Mouse (Mus musculus): ENCODE results near the gene Cacng2. TPM values are rescaled to one million over a fixed set of nuclear protein-coding genes. Genes with fewer than 3 reads are reported as not detected.

Cacng2 gene
- total RNA-seq (2021): 0.26 and 0.60 TPM in 2 replicates
- long read RNA-seq, experiment 1: 0 reads
- long read RNA-seq, experiment 2: 0 reads

DNA sequence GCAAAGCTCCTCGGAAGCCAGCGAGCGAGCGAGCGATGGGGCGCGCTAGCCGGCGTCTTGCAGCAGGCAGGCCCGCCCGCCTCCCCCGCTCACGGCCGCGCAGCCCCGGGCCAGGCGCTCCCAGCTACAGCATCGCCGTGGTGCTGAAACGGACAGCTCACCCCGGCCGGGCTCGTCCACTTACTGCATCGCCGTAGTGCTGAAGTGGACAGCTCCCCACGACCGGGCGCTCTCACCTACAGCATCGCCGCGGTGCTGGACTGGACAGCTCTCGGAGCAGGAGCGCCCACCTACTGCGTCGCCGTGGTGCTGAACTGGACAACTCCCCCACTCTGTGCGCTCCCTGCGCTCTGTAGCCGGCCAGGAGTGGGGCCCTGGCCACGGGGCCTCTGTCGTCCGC, at the start of gene Cacng2:
TSS of gene Cacng2 (minus strand) at position 325 of the 400 bp plus-strand sequence.
- peak; percentile 99 for DNase-seq

DNA sequence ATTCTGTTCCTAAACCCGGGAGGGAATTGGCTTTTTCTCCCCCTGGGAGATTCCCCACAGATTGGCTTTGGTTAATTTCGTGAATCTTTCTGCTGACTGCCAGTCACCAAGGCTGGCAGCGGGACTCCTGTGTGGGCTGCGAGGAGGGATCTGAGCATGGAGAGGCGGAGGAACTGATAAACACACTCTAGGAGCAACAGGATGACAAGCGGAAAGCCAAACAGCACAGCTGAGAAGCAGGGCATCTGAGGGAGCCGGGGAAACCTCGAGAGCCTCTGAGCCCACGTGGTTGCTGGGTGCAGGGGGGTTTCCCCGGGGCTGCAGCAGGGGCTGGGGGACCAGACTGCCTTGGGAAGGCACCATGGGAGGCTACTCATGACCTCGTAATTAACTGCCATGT, 49.7 kb upstream of the Cacng2 start:
- no peak for DNase-seq

DNA sequence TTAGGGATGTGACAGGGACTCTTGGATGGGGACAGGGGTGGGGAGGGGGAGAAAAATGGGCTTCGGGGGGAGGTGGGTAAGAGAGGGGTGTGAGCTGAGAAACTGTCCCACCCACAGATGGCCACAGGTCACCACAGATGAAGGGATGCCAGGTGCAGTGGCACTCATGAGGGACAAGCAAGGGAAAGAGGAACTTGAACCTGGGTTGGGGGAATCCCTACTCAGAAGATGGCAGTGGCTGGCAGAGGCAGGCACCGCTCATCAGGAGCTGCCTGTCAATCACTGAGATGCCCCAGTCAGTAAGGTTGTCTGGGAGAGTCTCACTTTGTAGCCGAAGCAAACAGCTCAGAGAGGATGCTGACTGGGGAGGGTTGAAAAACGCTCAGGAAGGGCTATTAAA, 45.5 kb upstream of the Cacng2 start:
- no peak for DNase-seq

DNA sequence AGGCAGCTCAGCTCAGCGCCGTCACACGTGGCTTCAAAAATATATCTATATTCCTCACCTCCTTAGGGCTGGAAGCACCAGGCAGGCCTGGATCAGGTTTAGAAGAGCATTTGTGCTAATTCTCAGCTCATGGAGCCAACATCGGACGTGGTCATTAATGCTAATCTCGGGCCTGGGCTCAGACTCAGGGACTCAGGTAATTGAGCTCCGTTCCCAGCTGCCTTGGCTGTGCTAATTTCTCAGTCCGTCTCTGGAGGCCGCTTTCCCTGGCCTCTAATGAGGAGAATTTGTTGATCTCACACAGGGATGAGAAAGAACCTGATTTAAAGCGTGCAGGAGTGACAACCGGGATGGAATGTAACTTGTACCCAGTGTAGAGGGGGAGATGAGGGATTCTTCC, 44.6 kb upstream of the Cacng2 start:
- DNase-seq: no peak

DNA sequence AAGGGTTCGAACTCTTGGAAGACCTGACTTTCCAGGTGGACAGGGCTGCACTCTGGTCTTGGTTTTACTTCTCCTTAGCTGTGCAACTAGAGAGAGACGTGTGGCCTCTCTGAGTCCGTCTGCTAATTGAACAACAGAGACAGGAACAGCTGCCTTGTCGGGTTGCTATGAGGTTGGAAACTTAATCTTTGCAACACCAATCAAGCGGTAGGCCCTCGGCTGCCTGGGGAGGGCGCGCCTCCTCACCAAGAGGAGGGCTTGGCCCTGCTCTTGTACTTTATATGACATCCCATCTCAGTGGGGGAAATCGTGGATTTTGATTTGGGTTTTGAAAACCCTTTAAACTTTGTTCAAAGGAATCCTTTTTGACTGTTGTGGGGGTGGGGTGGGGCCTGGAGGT, 42.1 kb upstream of the Cacng2 start:
- DNase-seq: no peak

DNA sequence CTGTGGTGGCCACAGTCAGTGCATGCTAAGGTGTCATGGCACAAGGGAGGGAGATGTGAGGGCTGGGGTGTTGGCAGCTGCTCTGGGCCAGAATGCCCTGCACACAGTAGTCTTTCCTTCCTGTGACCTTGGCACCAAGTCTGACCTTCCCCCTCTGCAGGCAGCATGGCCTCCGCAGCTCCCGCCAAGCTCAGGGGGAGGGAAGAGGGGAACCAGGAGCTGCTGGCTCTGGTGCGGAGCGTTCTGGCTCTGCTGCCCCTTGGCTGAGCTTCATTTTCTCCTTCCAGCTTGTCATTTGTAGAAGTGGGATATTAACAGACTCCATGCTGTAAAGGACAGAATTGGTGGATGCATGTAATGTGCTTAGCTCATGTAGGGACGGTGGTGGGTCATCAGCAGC, 38.5 kb upstream of the Cacng2 start:
- DNase-seq: peak; percentile 12

DNA sequence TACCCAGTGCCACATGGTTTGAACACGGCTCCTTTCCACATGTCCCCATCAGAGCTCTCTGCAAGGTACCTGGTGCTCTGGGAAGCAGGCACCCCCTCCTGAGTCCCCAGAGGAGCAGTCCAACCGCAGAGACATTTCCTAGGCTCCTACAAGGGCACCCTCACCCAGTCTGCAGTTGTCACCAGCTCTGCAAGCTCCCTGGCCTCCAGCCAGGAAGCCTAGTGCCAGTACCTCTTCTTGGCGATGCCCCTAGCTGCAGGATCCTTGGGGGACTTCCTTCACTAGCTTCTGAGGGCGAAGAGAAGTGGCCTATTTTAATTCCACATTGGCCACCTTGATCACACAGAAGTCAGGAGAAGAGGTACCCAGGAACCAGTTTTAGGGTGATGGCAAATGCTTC, 38.0 kb upstream of the Cacng2 start:
- peak; percentile 17 for DNase-seq

DNA sequence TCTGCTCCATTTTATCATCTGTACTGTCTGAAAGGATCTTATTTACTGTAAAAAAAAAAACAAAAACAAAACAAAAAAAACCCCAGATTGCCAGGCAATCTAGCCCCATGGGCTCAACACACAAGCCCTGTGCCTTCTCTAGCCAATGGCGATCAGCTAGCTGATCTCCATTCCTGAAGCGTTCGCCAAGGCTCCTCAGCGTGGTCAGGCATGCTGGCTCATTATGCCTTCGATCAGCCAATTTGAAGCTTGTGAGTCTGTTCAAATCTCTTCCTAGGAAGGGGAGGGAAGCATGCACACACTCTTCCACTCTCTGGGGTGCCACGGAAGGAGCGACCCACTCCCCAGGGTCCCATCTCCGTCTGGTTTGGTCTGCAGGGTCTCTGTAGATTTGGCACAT, 37.5 kb upstream of the Cacng2 start:
- no peak for DNase-seq

DNA sequence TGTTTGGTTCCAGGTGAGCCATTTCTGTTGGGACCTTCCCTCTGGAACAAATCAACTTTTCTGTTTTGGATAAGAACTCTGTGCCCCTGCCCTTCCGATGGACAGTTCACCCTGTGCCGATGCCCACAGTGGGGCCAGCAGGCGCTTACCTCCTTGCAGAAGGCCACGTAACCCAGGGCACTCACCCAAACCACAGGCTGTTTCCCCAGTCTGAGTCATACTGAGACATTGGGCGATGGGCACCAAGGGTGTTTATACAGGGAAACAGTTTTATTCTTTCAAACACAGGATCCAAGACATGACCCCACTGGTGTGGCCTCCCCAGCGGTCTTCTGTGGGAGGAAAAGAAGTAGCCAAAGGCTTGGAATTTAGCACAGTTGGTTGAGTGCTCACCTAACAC, 35.6 kb upstream of the Cacng2 start:
- no peak for DNase-seq

DNA sequence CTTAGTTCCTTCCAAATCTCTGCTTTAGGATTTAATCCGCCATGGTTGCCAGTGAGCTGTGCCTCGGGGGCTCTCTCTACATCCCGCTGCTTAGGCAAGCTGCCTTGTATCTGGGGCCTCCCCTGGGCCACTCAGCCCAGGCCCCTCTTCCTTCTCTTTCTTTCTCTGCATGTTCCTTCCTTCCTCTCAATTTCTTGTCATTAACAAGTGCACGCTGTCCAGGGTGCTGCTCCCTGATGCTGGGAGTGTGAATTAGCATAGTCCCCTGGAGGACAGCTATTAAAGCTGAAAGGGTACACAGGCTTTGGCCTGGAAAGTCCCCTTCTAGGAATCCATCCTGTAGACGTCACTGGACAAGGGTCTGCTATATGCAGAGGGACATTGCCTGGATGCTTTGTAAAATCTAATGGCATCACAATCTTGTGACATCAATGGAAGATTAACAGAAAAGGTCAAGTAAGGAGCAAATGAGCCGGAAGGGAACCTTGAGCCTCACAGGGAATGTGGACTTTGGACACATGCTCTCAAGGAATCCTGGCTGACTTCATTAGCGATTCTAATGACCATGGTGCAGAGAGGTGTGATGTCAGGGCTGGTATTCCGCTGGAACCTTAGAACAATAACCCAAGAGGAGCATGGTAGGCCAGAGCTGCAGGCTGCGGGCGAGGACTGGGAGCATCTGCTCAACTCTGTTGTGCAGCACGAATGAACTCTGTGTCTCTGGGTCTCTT, 33.4 kb upstream of the Cacng2 start:
- peak; percentile 36 for DNase-seq

DNA sequence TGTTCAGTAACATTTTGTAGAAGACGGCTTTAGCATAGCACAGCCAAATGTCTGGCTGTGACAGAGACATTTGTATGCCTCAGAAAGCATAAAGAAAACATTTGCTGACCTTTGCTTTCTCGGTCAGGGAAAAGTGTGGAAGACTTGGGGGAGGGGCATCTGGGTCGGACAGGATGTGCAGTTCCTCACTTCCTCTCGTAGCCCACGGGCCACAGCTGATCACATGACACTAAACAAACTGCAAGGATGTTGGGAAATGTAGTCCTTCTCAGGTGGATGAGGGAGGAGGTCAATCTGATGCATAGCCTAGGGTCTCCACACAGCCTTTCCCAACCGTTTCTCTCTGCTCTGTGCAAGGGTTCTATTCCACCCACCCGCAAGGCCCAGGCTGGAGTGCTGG, 28.7 kb upstream of the Cacng2 start:
- no peak for DNase-seq

DNA sequence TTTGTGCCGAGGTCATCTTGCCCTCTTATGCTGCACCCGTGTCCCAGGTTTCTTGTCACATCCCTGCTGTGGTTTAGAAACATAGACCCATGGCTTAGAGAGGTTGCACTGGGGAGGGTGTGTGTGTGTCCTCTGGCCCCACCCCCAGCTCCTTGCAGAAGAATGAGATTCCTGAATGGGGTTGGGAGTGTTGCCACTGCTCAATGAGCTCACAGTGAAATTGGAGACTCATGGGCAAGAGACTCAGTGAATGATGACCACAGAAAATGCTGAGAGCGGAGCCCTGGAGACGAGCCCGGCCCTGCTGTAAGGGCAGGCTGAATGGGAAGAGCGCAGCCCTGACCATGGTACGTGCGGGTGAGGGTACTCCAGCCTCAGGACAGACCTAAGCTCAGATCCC, 20.4 kb upstream of the Cacng2 start:
- no peak for DNase-seq

DNA sequence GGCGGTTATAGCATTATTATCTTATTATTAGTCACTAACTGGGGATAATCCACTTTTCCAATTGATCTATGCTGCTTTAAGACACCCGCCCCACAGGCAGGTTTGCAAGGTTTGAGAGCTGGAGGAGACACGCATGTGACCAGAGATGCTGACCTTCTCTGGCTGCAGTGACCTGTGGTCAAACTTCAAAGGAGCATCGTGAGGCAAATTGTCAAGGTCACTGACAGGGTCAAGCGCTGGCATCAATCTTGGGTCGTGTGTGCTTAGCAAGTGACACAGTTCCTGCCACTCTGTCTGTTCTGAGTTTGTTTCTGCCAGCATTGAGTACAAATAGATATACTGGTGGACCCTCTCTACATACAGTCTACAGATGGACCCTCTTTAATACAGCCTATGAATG, 14.8 kb upstream of the Cacng2 start:
- peak; percentile 13 for DNase-seq

DNA sequence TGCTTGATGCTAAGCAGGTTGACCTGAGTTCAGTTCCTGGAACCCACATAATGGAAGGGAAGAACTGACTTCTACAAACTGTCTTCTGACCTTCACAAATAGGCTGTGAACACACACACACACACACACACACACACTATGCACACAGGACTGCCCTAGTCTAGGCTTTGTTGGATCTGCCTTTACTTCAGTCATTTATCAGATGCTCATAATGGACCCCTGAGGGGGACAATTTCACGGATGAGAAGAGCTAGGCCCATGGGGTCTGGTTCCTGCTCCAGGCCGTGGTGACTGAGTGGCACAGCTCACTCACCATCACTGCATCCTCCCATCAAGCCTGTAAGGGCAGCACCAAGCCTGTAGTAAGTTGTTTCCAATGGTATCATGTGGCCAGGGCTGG, 13.6 kb upstream of the Cacng2 start:
- no peak for DNase-seq

DNA sequence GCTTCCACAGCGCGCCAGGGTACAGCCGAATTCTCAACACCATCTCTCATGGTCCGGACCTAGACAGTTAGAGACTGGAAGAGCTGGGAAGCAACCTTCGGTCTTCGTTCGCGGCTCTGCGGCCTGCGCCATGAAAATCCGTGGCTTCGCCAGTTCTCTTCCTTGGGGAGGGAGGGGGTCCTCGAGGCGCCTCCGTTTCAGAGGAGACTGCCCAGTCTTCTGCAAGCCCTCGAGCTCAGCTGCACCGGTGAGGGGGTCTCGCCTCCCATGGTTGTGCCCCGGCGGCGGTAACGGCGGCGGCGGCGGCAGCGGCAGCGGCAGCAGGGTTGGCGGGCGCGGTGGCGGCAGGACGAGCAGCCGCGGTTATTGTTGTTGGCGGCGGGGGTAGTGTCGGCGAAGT, 580 bp downstream of the Cacng2 start:
- no peak for DNase-seq

DNA sequence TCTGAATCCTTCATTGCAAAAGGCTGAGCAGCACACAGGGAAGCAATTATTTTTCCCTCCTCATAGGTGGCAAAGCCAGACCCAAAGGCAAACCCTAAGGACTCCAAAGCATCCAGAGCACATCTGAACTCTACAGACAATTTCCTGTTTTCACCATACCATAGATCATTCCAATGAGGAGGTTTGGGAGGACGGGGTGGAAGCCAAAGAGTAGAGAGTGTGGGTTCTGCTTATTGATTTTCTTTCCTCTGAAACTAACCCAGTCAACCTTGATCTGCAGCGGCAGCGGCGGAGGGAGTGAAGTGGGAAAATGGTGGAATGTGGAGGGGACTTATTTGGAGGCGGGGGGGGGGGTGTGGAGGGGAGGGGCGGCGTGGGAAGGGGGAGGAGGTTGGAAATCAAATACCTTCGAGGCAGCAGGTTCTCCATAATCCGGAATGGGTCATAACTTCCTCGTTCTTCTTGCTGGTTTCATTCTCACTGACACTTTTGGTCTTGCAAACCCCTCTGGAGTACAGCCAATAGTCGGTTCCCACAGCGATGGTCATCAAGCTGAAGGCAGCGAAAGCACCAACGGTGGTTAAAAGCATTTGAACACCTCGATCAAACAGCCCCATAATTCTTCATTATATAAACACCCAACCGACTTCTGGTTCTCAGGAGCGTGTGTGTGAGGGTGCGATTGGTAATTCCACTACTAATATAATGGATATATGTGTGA, 1.4 kb downstream of the Cacng2 start:
- DNase-seq: no peak

DNA sequence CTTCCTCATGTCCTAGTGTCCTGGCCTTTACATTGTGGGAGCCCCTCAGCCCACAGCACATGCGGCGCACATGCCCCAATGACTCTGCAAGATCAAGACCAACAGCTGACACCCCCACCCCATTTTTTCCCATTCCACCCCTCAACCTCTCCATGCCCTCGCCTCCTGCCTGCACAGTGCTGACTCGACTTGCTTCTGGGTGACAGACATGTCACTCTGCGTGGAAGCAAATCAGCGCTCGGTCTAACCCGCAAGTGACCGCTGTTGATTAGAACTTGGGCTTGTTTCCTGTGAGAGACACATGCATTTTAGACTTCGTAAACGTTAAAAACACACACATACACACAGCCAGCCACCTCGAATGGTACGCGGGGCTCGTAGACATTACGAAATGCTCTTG, 2.1 kb downstream of the Cacng2 start:
- DNase-seq: no peak

DNA sequence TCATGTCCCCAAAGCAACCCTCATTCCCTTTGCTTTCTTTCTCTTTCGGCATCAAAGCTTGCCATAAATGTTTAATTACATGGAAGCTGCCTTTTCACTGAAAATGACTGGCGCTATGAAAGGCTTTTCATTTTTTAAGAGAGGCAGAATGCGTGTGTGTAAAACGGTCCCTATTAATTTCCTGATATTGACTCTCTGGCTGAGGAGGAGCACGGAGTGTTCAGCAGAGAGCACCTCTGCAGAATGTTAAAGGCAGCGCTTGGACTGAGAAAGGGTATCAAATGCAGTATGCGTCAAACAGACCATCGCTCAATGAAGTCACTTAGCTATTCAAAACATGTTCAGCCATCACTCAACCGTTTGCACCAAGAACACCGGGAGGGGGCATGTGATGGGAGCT, 2.9 kb downstream of the Cacng2 start:
- no peak for DNase-seq

DNA sequence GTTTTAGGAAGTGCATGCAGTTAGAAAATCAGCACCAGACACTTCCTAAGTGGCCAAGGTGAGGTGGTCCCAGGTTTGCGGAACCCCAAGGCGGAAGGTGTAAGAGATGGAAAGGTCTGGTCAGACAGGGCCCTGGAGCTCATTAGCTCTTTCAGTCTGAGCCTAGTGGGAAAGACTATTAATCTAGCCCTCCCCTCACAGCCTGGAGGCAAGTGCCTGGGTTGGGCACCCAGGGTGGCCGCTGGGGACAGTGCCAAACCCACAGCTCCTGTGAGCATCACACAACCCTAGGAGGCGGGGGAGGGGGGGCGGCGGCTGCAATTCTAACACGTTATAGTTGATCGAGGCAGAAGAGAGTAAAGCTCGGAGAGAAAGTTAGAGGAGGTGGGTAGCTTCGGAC, 3.6 kb downstream of the Cacng2 start:
- DNase-seq: no peak

DNA sequence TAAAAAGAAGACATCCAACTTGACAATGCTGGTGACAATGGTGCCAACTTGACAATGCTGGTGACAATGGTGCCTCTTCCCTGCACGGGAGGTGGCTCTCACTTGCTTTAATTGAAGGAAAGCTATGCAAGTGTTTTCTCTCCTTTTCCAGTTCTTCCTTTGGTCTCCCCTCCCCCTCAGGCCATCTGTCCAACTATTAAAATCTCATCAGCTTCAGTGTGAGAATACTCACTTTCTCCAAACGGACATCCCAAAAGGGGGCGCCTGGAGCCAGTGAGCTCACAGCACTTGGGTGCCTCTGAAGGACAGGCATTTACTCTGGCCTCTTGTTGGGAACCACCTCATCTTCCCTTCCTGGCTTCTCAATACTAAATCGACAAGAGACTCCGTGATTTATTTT, 20.3 kb downstream of the Cacng2 start:
- no peak for DNase-seq

DNA sequence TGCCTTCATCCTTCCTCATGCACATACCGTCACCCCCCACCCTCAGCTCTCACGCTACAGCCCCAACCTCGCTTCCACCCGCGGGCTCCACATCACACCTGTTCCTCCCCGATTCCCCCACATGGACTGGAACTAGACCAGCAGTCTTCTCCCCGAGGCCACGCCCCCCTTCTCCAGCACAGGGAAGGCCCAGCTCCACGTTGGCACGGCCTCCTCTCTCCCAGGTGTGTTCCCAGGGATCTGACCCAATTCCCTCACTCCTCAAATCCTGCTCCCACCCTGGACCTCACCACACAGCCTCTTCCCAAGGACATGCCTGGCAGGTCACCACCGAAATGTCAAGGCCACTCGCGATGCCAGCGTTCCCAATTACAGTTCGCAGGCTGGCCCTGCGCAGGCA, 23.8 kb downstream of the Cacng2 start:
- no peak for DNase-seq

DNA sequence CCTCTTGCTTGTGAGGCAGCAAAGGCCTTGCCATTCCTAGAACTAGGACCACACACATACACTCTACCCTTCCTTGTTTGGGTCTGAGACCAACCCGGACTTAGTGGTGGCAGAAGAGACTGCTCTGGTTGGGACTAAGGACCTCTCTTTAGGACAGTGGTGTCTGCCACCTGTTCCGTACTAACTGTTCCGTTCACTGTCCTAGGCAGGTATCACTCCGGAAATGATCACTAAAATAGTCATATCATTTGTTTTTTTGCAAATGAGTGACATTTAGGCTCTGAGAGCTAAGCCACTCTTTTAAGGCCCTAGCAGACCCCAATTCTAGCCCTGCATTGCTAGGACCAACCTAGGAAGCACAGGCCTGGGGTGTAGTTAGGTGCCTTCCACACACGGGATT, 26.2 kb downstream of the Cacng2 start:
- no peak for DNase-seq

DNA sequence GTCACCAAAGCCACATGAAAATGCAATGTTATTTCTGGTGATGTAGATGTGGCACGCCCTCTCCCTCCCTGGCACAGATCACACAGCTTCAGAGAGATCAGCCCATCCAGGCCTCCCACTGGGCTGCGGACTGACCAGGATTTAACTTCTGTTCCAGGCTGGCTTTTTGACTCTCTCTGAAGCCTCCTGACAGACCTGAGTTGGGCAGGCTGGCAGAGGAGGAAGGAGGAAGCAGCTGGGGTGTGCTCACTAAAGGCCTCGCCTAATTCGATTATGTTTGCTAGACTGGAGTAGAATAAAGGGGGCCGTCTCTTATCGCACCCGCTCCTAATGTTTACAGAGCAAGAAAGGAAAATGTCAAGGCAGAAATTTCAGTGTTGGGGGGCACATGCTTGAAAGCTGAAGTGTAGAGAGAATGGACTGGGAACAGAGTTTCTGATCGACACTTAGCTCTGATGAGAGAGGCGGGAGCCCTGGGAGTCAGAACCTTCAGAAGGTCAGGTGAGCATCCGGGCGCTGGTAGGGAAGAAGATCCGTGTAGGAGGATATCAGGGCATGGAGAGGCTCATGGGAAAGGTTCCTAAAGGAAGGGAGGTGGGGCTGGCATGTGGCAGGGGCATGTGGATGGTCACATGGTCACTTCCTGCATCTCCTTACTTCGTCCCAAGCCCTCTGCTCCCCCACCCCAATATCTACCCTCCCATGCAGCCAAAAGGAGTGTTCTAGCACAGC, 36.8 kb downstream of the Cacng2 start:
- DNase-seq: no peak
